ENCODE assay signal across 8 mouse cellular contexts in the genomic region with DNA sequence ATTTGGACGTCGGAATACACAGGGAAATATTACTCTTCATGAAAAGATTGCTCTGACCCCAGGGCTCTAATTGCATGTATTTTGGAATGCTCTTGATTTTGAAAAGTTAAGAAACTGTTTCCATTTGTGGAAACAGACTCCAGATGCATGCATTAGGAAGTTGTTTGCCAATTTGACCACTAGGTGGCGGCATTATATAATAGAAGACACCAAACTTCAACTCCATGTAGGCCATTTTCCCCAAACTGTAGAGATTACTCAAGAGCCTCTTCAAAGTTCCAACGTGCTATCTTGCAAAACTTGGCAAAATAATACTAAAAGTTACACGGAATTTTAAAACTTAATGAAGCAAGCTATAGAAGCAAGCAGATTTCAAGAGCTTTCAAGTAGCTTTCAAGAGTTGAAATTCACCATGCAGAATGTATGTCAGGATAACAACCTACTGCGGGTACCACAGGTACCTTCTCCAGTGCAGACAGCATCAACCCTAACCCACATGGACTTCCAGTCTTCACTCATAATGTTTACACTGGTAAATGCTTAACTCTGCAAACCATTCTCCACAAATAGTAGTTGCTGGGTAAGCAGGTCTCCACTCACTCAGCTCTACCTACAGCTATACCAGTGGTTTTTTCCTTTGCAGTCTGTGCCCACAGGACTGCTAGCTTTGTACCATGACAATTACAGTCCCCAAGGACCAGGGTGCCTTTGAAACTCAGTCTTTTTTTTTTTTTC.
A peak's percentile ranks its signal among the peaks of the same experiment; 100 is the strongest.
DNase-seq lines count a peak whose midpoint lies in the region; ATAC-seq and TF ChIP-seq lines count a peak whose summit lies in the region.
"Had no signal": no experiment of that assay in that cellular context is flagged by ENCODE, and none has a peak within 500 bp of the region (broad histone marks: within the 10 kb centered on the region; RNA-seq: fewer than 3 reads in every experiment).

No protein-coding gene starts in this region.

- H3K27me3 ChIP-seq in C2C12 (ENCODE audit: control insufficient read depth, insufficient read depth, insufficient read length) (no peaks in the 10 kb centered on the region), E14TG2a.4 (ENCODE audit: insufficient read depth, low read length) (no peaks in the 10 kb centered on the region)
- H3K27me3 ChIP-seq in forebrain, postnatal 0 days (ENCODE audit: insufficient read depth, low read length) = no peaks in the 10 kb centered on the region
- no peaks in the 10 kb centered on the region for H3K27me3 ChIP-seq in lung, embryonic 15.5 days
- H3K27me3 ChIP-seq: heart, embryonic 15.5 days had no signal

- peak; percentile 77 for ATAC-seq in forebrain, postnatal 0 days
- peak; percentile 50; the same call in 1 of the 2 replicates for ATAC-seq in lung, embryonic 15.5 days (ENCODE audit: borderline replicate concordance, extremely low read depth, low FRiP score, low TSS enrichment)

- 19% methylated on average over 6 of the region's 6 CpGs for WGBS in forebrain, postnatal 0 days
- 13% methylated on average over 6 of the region's 6 CpGs for WGBS in lung, embryonic 15.5 days

- H3K4me2 ChIP-seq in forebrain, postnatal 0 days (ENCODE audit: low read depth) = no peak overlapping the region
- no peak overlapping the region for H3K4me2 ChIP-seq in lung, embryonic 15.5 days
- H3K4me2 ChIP-seq: heart, embryonic 15.5 days had no signal

- no peak overlapping the region for H3K27ac ChIP-seq in forebrain, postnatal 0 days (ENCODE audit: low read depth, low read length)
- no peak overlapping the region for H3K27ac ChIP-seq in lung, embryonic 15.5 days
- H3K27ac ChIP-seq: heart, embryonic 15.5 days had no signal

- DNase-seq in c-Kit-positive CD71-positive TER-119-positive erythroid progenitor cells, embryonic 14.5 days (ENCODE audit: low spot score) = peak; percentile 44
- DNase-seq in forebrain, postnatal 0 days = peak; percentile 91
- DNase-seq in kidney, postnatal 25 days = peak; percentile 49 to 84
- peak; percentile 28 to 38 for DNase-seq in right cerebral cortex, postnatal 36 days (ENCODE audit: low spot score in 2 of 2)

- no peak overlapping the region for H3ac ChIP-seq in C2C12 (ENCODE audit: control insufficient read depth, insufficient read length, low read depth)

- no peak overlapping the region for H3K9ac ChIP-seq in forebrain, postnatal 0 days
- H3K9ac ChIP-seq in lung, embryonic 15.5 days = no peak overlapping the region
- H3K9ac ChIP-seq: heart, embryonic 15.5 days had no signal

- 0 out of 2 replicates have a peak, but pooled peaks cover 2% of the 10 kb centered on the region for H3K4me1 ChIP-seq in E14TG2a.4 (replicated peaks; ENCODE audit: low read depth, low read length)
- no peaks in the 10 kb centered on the region for H3K4me1 ChIP-seq in forebrain, postnatal 0 days (ENCODE audit: insufficient read depth)
- 0 out of 2 replicates have a peak, but pooled peaks cover 3% of the 10 kb centered on the region for H3K4me1 ChIP-seq in lung, embryonic 15.5 days
- H3K4me1 ChIP-seq: heart, embryonic 15.5 days had no signal

- no peaks in the 10 kb centered on the region for H3K79me3 ChIP-seq in C2C12 (ENCODE audit: low read depth)

- no peaks in the 10 kb centered on the region for H3K79me2 ChIP-seq in C2C12 (ENCODE audit: control insufficient read depth, insufficient read depth)

- no peak overlapping the region for H3K4me3 ChIP-seq in C2C12 (ENCODE audit: insufficient read depth, poor library complexity, severe bottlenecking)
- H3K4me3 ChIP-seq in E14TG2a.4 (replicated peaks; ENCODE audit: low read length) = no peak overlapping the region
- H3K4me3 ChIP-seq in forebrain, postnatal 0 days (ENCODE audit: low read depth, low read length) = no peak overlapping the region
- no peak overlapping the region for H3K4me3 ChIP-seq in lung, embryonic 15.5 days
- H3K4me3 ChIP-seq: heart, embryonic 15.5 days had no signal

- H3K36me3 ChIP-seq in C2C12 (ENCODE audit: control insufficient read depth, insufficient read depth) (no peaks in the 10 kb centered on the region), E14TG2a.4 (ENCODE audit: insufficient read depth, low read length) (no peaks in the 10 kb centered on the region)
- H3K36me3 ChIP-seq in forebrain, postnatal 0 days (ENCODE audit: insufficient read depth) = no peaks in the 10 kb centered on the region
- H3K36me3 ChIP-seq in lung, embryonic 15.5 days = no peaks in the 10 kb centered on the region
- H3K36me3 ChIP-seq: heart, embryonic 15.5 days had no signal

- H3K9me3 ChIP-seq in E14TG2a.4 (ENCODE audit: low read length) = no peaks in the 10 kb centered on the region
- no peaks in the 10 kb centered on the region for H3K9me3 ChIP-seq in forebrain, postnatal 0 days (ENCODE audit: low read length)
- H3K9me3 ChIP-seq in lung, embryonic 15.5 days = no peaks in the 10 kb centered on the region
- H3K9me3 ChIP-seq: heart, embryonic 15.5 days had no signal

- peak; percentile 23 for TF ChIP-seq CTCF in C2C12 (IDR thresholded peaks at IDR 0.05; ENCODE audit: control insufficient read depth, insufficient read depth, insufficient read length)
- peak; percentile 52 for TF ChIP-seq CTCF in E14TG2a.4 (conservative IDR thresholded peaks at IDR 0.05; ENCODE audit: low read length)
- peak; percentile 81 for TF ChIP-seq CTCF in forebrain, postnatal 0 days (IDR thresholded peaks at IDR 0.05; ENCODE audit: low read depth)

TF ChIP-seq in C2C12, 6 proteins besides CTCF, POLR2A, EP300 and RAD21:
- peak; percentile 42 for TF ChIP-seq CEBPB (IDR thresholded peaks at IDR 0.05; ENCODE audit: low read depth)
- TF ChIP-seq MYOD1 (IDR thresholded peaks at IDR 0.05; ENCODE audit: control insufficient read depth, insufficient read length, low read depth) = no peak
- TF ChIP-seq USF1 (IDR thresholded peaks at IDR 0.05; ENCODE audit: low read depth) = no peak
- no peak for TF ChIP-seq FOSL1 (IDR thresholded peaks at IDR 0.05; ENCODE audit: insufficient read depth, low read length, poor library complexity, severe bottlenecking)
- no peak for TF ChIP-seq MAX (IDR thresholded peaks at IDR 0.05)

Comparison
In these comparisons a context has a peak if more than half of its experiments do, and no peak if none do; other contexts are left out.
1. CTCF ChIP-seq: peak in every context shown above with its lines; median percentile 81 in forebrain, postnatal 0 days; 52 in E14TG2a.4; 23 in C2C12.
2. DNase-seq: peak in every context shown above with its lines; median percentile 91 in forebrain, postnatal 0 days; 66 in kidney, postnatal 25 days; 44 in c-Kit-positive CD71-positive TER-119-positive erythroid progenitor cells, embryonic 14.5 days; 33 in right cerebral cortex, postnatal 36 days.